ENCODE assay signal across 16 mouse cellular contexts in genomic region chr2:150818742-150819141, GRCm38 (mm10).
"Had no signal": no experiment of that assay in that cellular context is flagged by ENCODE, and none has a peak within 500 bp of the region (broad histone marks: within the 10 kb centered on the region; RNA-seq: fewer than 3 reads in every experiment).

No protein-coding gene starts in this region.

- H3K27ac ChIP-seq: left cerebral cortex, adult 2 months; liver, embryonic 13.5 days; stomach, embryonic 15.5 days had no signal

- H3K4me2 ChIP-seq: liver, embryonic 13.5 days; midbrain, embryonic 11.5 days; stomach, embryonic 15.5 days had no signal

- H3K4me1 ChIP-seq: liver, embryonic 13.5 days; stomach, embryonic 15.5 days had no signal

- H3K4me3 ChIP-seq: left cerebral cortex, adult 2 months; liver, embryonic 13.5 days; stomach, embryonic 15.5 days had no signal

- H3K27me3 ChIP-seq: liver, embryonic 13.5 days; stomach, embryonic 15.5 days had no signal

- DNase-seq: kidney, adult 9 months; kidney, postnatal 14 days; kidney, postnatal 4 days; layer of hippocampus, adult 9-11 months; layer of hippocampus, postnatal 36 days; liver, embryonic 13.5 days; lung, adult 2 months; lung, postnatal 14 days; midbrain, embryonic 14.5 days; right cerebral cortex, adult 18-20 months; right cerebral cortex, postnatal 14 days; spleen, adult 18-20 months; thymus, postnatal 25 days had no signal

- H3K9ac ChIP-seq: liver, embryonic 13.5 days; stomach, embryonic 15.5 days had no signal

- H3K9me3 ChIP-seq: liver, embryonic 13.5 days; stomach, embryonic 15.5 days had no signal
